Mouse (Mus musculus) neutrophil, adult 5-6 weeks (primary cell): ENCODE data around the gene Esr1. TPM values are rescaled to one million over a fixed set of nuclear protein-coding genes. Genes with fewer than 3 reads are reported as not detected.

Source experiments
- ATAC-seq: fragments of 151-379, 151-347 bp; 2 replicates; pipeline ENCODE4 v1.8.0; 2017; ENCODE audit warnings: mild to moderate bottlenecking, moderate TSS enrichment; ENCODE audit not compliant: insufficient number of reproducible peaks, poor library complexity, low FRiP score, severe bottlenecking; ENCODE audit errors: extremely low read depth
- total RNA-seq: library from RNA; stranded (forward); fragments of 200-1000 nt; gene quantifications from 2 replicates; pipeline ENCODE4 v1.2.3, GENCODE M21; 2017

Gene Esr1
- total RNA-seq, 1 experiment from 2014 or later, result 2.2 TPM

GRCm38 (mm10) chr10:5028301-5028700 is 416.9 kb downstream of the Esr1 start:
- ATAC-seq, result no peak

DNA sequence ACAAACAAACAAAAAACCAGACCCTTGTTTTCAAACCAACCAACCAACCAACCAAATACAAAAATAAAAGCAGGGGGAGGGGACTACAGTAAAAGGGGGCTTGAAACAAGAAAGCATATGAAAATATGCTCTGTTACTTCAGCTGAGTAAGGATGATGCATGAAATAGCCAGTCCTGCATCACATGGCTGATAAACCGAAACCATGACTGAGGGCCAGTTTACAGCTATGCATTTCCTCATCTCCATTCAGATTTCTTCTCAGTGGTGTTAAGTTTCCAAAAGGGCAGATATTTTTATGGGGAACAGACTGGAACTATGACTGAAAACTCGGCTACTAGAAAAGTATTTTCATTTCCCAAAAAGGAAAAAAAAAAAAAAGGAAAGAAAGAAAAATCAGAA is 417.8 kb downstream of the Esr1 start:
- ATAC-seq, result no peak

DNA sequence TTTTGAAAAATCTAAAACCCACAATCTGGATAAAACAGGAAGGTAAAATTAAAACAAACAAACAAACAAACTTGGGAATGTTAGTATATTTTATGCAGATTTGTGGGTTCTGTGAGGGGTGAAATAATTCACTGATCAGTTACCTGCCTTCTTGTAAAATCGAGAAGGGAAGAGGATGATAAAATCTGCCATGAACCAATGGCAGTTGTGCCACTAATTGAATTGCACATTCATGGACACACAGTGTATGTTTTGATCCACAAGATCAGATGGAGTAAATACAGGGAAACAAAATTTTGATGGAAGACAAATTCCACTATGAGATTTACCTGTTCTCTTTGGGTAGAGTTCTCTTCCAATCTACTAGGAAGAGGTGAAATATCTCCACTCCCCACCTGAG is 418.5 kb downstream of the Esr1 start:
- ATAC-seq, result no peak

DNA sequence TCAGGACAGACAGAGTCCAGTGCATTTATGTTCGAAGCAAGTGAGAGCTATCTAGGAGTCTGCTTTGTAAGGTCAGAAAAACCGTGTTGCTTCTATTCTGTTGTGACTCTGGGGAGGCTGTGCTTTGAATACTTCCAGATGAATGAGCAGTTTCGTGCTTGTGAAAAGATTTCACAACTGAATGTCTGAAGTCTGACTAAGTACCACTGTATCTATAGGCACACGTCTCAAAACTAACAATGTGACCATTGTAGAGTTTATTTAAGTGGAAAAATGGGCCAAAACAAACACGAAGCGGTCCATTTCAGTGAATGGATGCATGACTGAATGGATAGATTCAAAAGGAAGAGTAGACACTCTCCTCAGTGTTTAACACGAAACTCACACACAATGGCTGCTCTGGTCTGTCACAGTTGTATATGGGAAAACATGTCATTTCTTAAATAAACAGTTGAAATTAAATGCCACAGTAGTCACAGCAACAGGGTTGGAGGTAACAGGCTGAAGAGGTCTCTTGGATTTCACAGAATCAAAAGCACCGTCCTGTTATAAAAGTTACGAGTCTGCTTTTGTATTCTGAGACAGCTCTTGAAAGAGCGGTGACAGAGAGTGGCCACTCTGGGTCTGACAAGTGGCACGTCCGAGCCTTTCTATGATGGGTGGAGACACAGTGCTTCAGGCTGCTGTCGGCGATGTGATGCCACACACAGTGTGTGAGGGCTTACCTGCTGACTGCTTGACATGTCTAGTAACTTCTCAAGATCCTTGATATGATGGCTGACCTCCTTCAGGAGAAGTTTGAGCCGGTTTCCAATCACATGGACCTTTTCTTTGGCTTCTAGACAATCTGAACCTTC is 421.0 kb downstream of the Esr1 start:
- no peak for ATAC-seq

- ATAC-seq, result no peak
Measured at GRCm38 (mm10) chr10:5041254-5041653, 429.9 kb downstream of the Esr1 start.

- peak; percentile 10; the same call in 1 of the 2 replicates for ATAC-seq
Measured at GRCm38 (mm10) chr10:5044481-5044880, 433.1 kb downstream of the Esr1 start.

GRCm38 (mm10) chr10:5045213-5045612 is 433.8 kb downstream of the Esr1 start:
- ATAC-seq, result no peak

GRCm38 (mm10) chr10:5045671-5046070 is 434.3 kb downstream of the Esr1 start:
- ATAC-seq, result peak; percentile 67

Other genes starting within 250 kb of the Esr1 start
- gene Zbtb2, start 223.5 kb upstream of the Esr1 start, total RNA-seq, result 26.5 and 27.2 TPM in 2 replicates
- gene Rmnd1, start 179.2 kb upstream of the Esr1 start, total RNA-seq, result 71.6 and 72.1 TPM in 2 replicates
- gene Armt1, start 179.1 kb upstream of the Esr1 start, total RNA-seq, result 24.9 and 40.4 TPM in 2 replicates
- 0.49 and 0.81 TPM in 2 replicates for gene Ccdc170, start 129.1 kb upstream of the Esr1 start, total RNA-seq